In the genomic region with DNA sequence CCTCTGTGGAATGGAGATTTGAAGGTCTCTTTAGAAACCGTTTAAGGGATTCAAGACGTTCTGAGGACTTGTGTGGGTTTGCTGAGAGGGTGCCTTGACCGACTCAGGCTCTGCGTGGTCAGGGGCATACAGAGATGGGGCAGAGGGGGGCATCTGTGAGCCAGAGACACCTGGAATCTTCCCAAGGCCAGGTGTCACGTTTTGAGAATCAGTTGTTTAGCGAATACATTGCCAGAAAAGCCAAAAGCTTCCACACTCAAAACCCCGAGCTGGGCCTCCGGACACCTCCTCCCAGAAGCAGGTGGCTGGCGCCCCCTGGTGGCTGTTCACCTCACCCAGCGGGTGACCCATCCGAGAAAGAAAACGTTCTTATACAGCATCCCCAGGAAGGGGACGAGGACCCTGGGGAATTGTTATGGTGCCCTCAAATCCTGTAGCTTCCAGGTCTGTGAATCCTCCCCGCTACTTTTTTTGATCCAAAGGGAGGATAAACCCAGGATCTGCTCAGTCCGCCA, we compare ENCODE assay signal across 8 mouse cellular contexts. TPM values are rescaled to one million over a fixed set of nuclear protein-coding genes. Genes with fewer than 3 reads are reported as not detected.
DNase-seq lines count a peak whose midpoint lies in the region; ATAC-seq and TF ChIP-seq lines count a peak whose summit lies in the region.

No protein-coding gene starts in this region.

- no peak for ATAC-seq in forebrain, embryonic 13.5 days
- ATAC-seq in limb, embryonic 11.5 days (ENCODE audit: insufficient number of reproducible peaks, low FRiP score, low TSS enrichment, low read depth) = no peak
- no peak for ATAC-seq in midbrain, postnatal 0 days (ENCODE audit: low FRiP score)

- H3K4me2 ChIP-seq in forebrain, embryonic 13.5 days = peak overlapping the region; percentile 19; the same call in 1 of the 2 replicates
- H3K4me2 ChIP-seq in limb, embryonic 11.5 days (ENCODE audit: low read depth, severe bottlenecking) = no peak overlapping the region; the same call in 1 of the 2 replicates
- H3K4me2 ChIP-seq in midbrain, postnatal 0 days (ENCODE audit: low read depth, low read length, poor library complexity, severe bottlenecking) = no peak overlapping the region

- 13% methylated on average over 15 of the region's 15 CpGs for WGBS in forebrain, embryonic 13.5 days
- WGBS in limb, embryonic 11.5 days = 15% methylated on average over 15 of the region's 15 CpGs
- 15% methylated on average over 15 of the region's 15 CpGs for WGBS in midbrain, postnatal 0 days

- no peak overlapping the region for H3K4me3 ChIP-seq in forebrain, embryonic 13.5 days
- no peak overlapping the region for H3K4me3 ChIP-seq in limb, embryonic 11.5 days (ENCODE audit: low read depth, low read length)
- H3K4me3 ChIP-seq in midbrain, postnatal 0 days (ENCODE audit: low read depth, low read length) = no peak overlapping the region

- peak; percentile 82 for TF ChIP-seq CTCF in midbrain, postnatal 0 days (IDR thresholded peaks at IDR 0.05)

- H3K9ac ChIP-seq in forebrain, embryonic 13.5 days = no peak overlapping the region
- peak overlapping the region; percentile 24; the same call in 1 of the 2 replicates for H3K9ac ChIP-seq in limb, embryonic 11.5 days (ENCODE audit: low read length)
- no peak overlapping the region for H3K9ac ChIP-seq in midbrain, postnatal 0 days (replicated peaks; ENCODE audit: low read length, poor library complexity, severe bottlenecking)

- no peaks in the 10 kb centered on the region for H3K36me3 ChIP-seq in forebrain, embryonic 13.5 days (ENCODE audit: poor library complexity, severe bottlenecking)
- H3K36me3 ChIP-seq in limb, embryonic 11.5 days (ENCODE audit: control insufficient read depth, insufficient read depth, low read length) = no peaks in the 10 kb centered on the region
- no peaks in the 10 kb centered on the region for H3K36me3 ChIP-seq in midbrain, postnatal 0 days (ENCODE audit: insufficient read depth, low read length)

- H3K4me1 ChIP-seq in forebrain, embryonic 13.5 days = peaks cover 10% of the 10 kb centered on the region; the same call in 1 of the 2 replicates
- H3K4me1 ChIP-seq in limb, embryonic 11.5 days (ENCODE audit: control insufficient read depth, insufficient read depth, low read length) = peaks cover 2% of the 10 kb centered on the region; the same call in 1 of the 2 replicates
- H3K4me1 ChIP-seq in midbrain, postnatal 0 days (ENCODE audit: insufficient read depth, low read length) = peaks cover 8% of the 10 kb centered on the region

- H3K27ac ChIP-seq in forebrain, embryonic 13.5 days = no peak overlapping the region
- no peak overlapping the region for H3K27ac ChIP-seq in limb, embryonic 11.5 days (replicated peaks; ENCODE audit: low read depth, low read length)
- H3K27ac ChIP-seq in midbrain, postnatal 0 days (ENCODE audit: low read depth, low read length) = no peak overlapping the region

- H3K27me3 ChIP-seq in forebrain, embryonic 13.5 days = peaks cover 11% of the 10 kb centered on the region; the same call in 1 of the 2 replicates
- H3K27me3 ChIP-seq in limb, embryonic 11.5 days (ENCODE audit: control insufficient read depth, insufficient read depth, low read length) = no peaks in the 10 kb centered on the region
- 0 out of 2 replicates have a peak, but pooled peaks cover 5% of the 10 kb centered on the region for H3K27me3 ChIP-seq in midbrain, postnatal 0 days (ENCODE audit: insufficient read depth, low read length)

- DNase-seq in layer of hippocampus, adult 11-12 months (ENCODE audit: low spot score) = peak; percentile 63
- DNase-seq in layer of hippocampus, adult 9-10 months (ENCODE audit: low spot score) = no peak
- DNase-seq in c-Kit-positive CD71-positive TER-119-negative erythroid progenitor cells, embryonic 14.5 days (ENCODE audit: low read depth) = peak; percentile 65
- DNase-seq in induced T-regulatory cell, adult 2 months (ENCODE audit: low read depth) = peak; percentile 91
- DNase-seq in limb, embryonic 11.5 days (ENCODE audit: low spot score) = peak; percentile 94
- DNase-seq in midbrain, postnatal 0 days (ENCODE audit: low spot score) = peak; percentile 74
- DNase-seq in spleen, postnatal 36 days (ENCODE audit: low spot score in 2 of 2) = peak; percentile 63 to 77

- H3K9me3 ChIP-seq in forebrain, embryonic 13.5 days (replicated peaks) = 0 out of 2 replicates have a peak, but pooled peaks cover 4% of the 10 kb centered on the region
- no peaks in the 10 kb centered on the region for H3K9me3 ChIP-seq in limb, embryonic 11.5 days (ENCODE audit: control insufficient read depth, low read length)
- no peaks in the 10 kb centered on the region for H3K9me3 ChIP-seq in midbrain, postnatal 0 days (ENCODE audit: low read length)

RNA-seq across cellular contexts. Expression of gene Tmem119, which starts 15.4 kb away (rescaled TPM):
- 3.4 and 4.4 TPM in 2 replicates for polyA plus RNA-seq in forebrain, embryonic 13.5 days (2015; fragmentation: Nextera tagmentation; extraction: Ambion mirVana)
- 112 and 131 TPM in 2 replicates for polyA plus RNA-seq in limb, embryonic 11.5 days (2014; fragmentation: Nextera tagmentation; extraction: Ambion mirVana)
- 9.5 and 10.1 TPM in 2 replicates for total RNA-seq in midbrain, postnatal 0 days (2014; rRNA removed)
- 5.9 and 6.3 TPM in 2 replicates for polyA plus RNA-seq in midbrain, postnatal 0 days (2015; fragmentation: Nextera tagmentation; extraction: Ambion mirVana)

RNA-seq across cellular contexts. Expression of gene Selplg, which starts 16.7 kb away (rescaled TPM):
- polyA plus RNA-seq in forebrain, embryonic 13.5 days (2015; fragmentation: Nextera tagmentation; extraction: Ambion mirVana) = 0.40 and 0.62 TPM in 2 replicates
- polyA plus RNA-seq in limb, embryonic 11.5 days (2014; fragmentation: Nextera tagmentation; extraction: Ambion mirVana) = 0.79 and 1.6 TPM in 2 replicates
- 0.52 and 3.1 TPM in 2 replicates for total RNA-seq in midbrain, postnatal 0 days (2014; rRNA removed)
- polyA plus RNA-seq in midbrain, postnatal 0 days (2015; fragmentation: Nextera tagmentation; extraction: Ambion mirVana) = 1.9 and 2.3 TPM in 2 replicates

RNA-seq across cellular contexts. Expression of gene Iscu, which starts 43.1 kb away (rescaled TPM):
- 97.3 and 104 TPM in 2 replicates for polyA plus RNA-seq in forebrain, embryonic 13.5 days (2015; fragmentation: Nextera tagmentation; extraction: Ambion mirVana)
- polyA plus RNA-seq in limb, embryonic 11.5 days (2014; fragmentation: Nextera tagmentation; extraction: Ambion mirVana) = 106 and 112 TPM in 2 replicates
- total RNA-seq in midbrain, postnatal 0 days (2014; rRNA removed) = 65.3 and 65.8 TPM in 2 replicates
- 96.9 and 102 TPM in 2 replicates for polyA plus RNA-seq in midbrain, postnatal 0 days (2015; fragmentation: Nextera tagmentation; extraction: Ambion mirVana)

RNA-seq across cellular contexts. Expression of gene Sart3, which starts 43.4 kb away (rescaled TPM):
- 57.2 and 59.9 TPM in 2 replicates for polyA plus RNA-seq in forebrain, embryonic 13.5 days (2015; fragmentation: Nextera tagmentation; extraction: Ambion mirVana)
- polyA plus RNA-seq in limb, embryonic 11.5 days (2014; fragmentation: Nextera tagmentation; extraction: Ambion mirVana) = 64.6 and 78.0 TPM in 2 replicates
- total RNA-seq in midbrain, postnatal 0 days (2014; rRNA removed) = 44.7 and 51.1 TPM in 2 replicates
- 24.8 and 26.5 TPM in 2 replicates for polyA plus RNA-seq in midbrain, postnatal 0 days (2015; fragmentation: Nextera tagmentation; extraction: Ambion mirVana)

Comparison
In these comparisons a context has a peak if more than half of its experiments do, and no peak if none do; other contexts are left out.
1. RNA of gene Tmem119, which starts 15.4 kb away (polyA plus RNA-seq): 112 to 131 TPM in limb, embryonic 11.5 days; 5.9 to 6.3 TPM in midbrain, postnatal 0 days and 3.4 to 4.4 TPM in forebrain, embryonic 13.5 days; every median in the first group is over 10 times any median in the second.